Mouse (Mus musculus) midbrain, postnatal 0 days (tissue): ENCODE measurements at regions not wholly inside any gene's neighbourhood (a gene's known extent, or its start where the extent isn't known, plus 50 kb on each side); places are given as distances from the start of the nearest gene placed in this dataset.
A peak's percentile ranks its signal among the peaks of the same experiment; 100 is the strongest.

Experiments
- ATAC-seq: fragments of 200-750 bp; cut with Nextera tagmentation; 2 replicates; pipeline ENCODE4 v1.8.0; 2017; ENCODE audit warnings: moderate number of reproducible peaks, mild to moderate bottlenecking, moderate TSS enrichment, moderate library complexity; ENCODE audit not compliant: low FRiP score
- DNase-seq: peaks from one replicate; pipeline ENCODE4 v3.0.0-alpha.2; 2015; ENCODE audit warnings: low spot score
- H3K27ac ChIP-seq: fragments of 300-500 bp; sonication (generic); 2 replicates; pipeline ENCODE4 v1.5.1; 2014; ENCODE audit warnings: low read depth, mild to moderate bottlenecking, low read length, mixed read lengths
- H3K27me3 ChIP-seq: fragments of 300-500 bp; sonication (generic); 2 replicates; pipeline ENCODE4 v1.6.1; 2014; ENCODE audit warnings: low read length, control low read depth, mixed read lengths; ENCODE audit not compliant: insufficient read depth
- H3K36me3 ChIP-seq: fragments of 300-500 bp; sonication (generic); 2 replicates; pipeline ENCODE4 v1.6.1; 2014; ENCODE audit warnings: low read length, control low read depth, mixed read lengths; ENCODE audit not compliant: insufficient read depth
- H3K4me1 ChIP-seq: fragments of 300-500 bp; sonication (generic); 2 replicates; pipeline ENCODE4 v1.6.1; 2014; ENCODE audit warnings: mild to moderate bottlenecking, control low read depth, antibody characterized with exemption, low read length, mixed read lengths; ENCODE audit not compliant: insufficient read depth
- H3K4me2 ChIP-seq: fragments of 300-500 bp; sonication (generic); 2 replicates; pipeline ENCODE4 v1.6.1; 2014; ENCODE audit warnings: low read depth, mild to moderate bottlenecking, low read length, mixed read lengths; ENCODE audit not compliant: poor library complexity, severe bottlenecking
- H3K4me3 ChIP-seq: fragments of 300-500 bp; sonication (generic); 2 replicates; pipeline ENCODE4 v1.5.1; 2014; ENCODE audit warnings: low read depth, mild to moderate bottlenecking, low read length, moderate library complexity
- H3K9ac ChIP-seq: fragments of 300-500 bp; sonication (generic); replicated peaks from 2 replicates; pipeline ENCODE4 v1.6.1; 2014; ENCODE audit warnings: mild to moderate bottlenecking, low read length, moderate library complexity, mixed read lengths; ENCODE audit not compliant: poor library complexity, severe bottlenecking
- H3K9me3 ChIP-seq: fragments of 300-500 bp; sonication (generic); 2 replicates; pipeline ENCODE4 v1.6.1; 2016; ENCODE audit warnings: low read length, control low read depth
- CTCF ChIP-seq: IDR thresholded peaks from 2 replicates; pipeline ENCODE4 v1.5.1; 2016; ENCODE audit warnings: antibody characterized with exemption, mild to moderate bottlenecking
- WGBS: fragments of 180-500 bp; shearing (Covaris S2); extraction: QIAGEN DNeasy Blood & Tissue Kit; methylation state at CpG from one replicate; pipeline ENCODE4 v1.1.7; 2014; 5-methylcytosine and 5-hydroxymethylcytosine counted together

GRCm38 (mm10) chr2:124920265-124920664 lies 147.7 kb upstream of the Slc24a5 start:
- Histone ChIP-seq H3K9ac (no peak overlapping the region), H3K27ac (no peak overlapping the region), H3K4me1 (no peaks in the 10 kb centered on the region), H3K36me3 (no peaks in the 10 kb centered on the region), H3K27me3 (no peaks in the 10 kb centered on the region), H3K9me3 (no peaks in the 10 kb centered on the region), H3K4me3 (no peak overlapping the region), H3K4me2 (no peak overlapping the region)
- no peak for ATAC-seq
- TF ChIP-seq CTCF = no peak
- DNase-seq = no peak
- 75% methylated on average over 2 of the region's 2 CpGs for WGBS

GRCm38 (mm10) chr2:124927882-124928758 lies 139.8 kb upstream of the Slc24a5 start:
- Histone ChIP-seq H3K9me3 (no peaks in the 10 kb centered on the region), H3K4me1 (no peaks in the 10 kb centered on the region), H3K9ac (no peak overlapping the region), H3K36me3 (no peaks in the 10 kb centered on the region), H3K27me3 (no peaks in the 10 kb centered on the region), H3K4me2 (no peak overlapping the region), H3K4me3 (no peak overlapping the region), H3K27ac (no peak overlapping the region)
- peak; percentile 92 for TF ChIP-seq CTCF
- ATAC-seq (peak; percentile 66; the same call in 1 of the 2 replicates), DNase-seq (peak; percentile 87)
- 83% methylated on average over 10 of the region's 10 CpGs for WGBS

- Histone ChIP-seq H3K4me3 (no peak overlapping the region), H3K4me2 (no peak overlapping the region), H3K36me3 (no peaks in the 10 kb centered on the region), H3K27ac (no peak overlapping the region), H3K9ac (no peak overlapping the region), H3K9me3 (no peaks in the 10 kb centered on the region), H3K27me3 (no peaks in the 10 kb centered on the region), H3K4me1 (no peaks in the 10 kb centered on the region)
- DNase-seq (no peak), ATAC-seq (no peak)
- 79% methylated on average over 5 of the region's 5 CpGs for WGBS
- TF ChIP-seq CTCF = no peak
Measured at GRCm38 (mm10) chr2:124928759-124929113, 139.2 kb upstream of the Slc24a5 start.

GRCm38 (mm10) chr2:124930719-124931118 lies 137.2 kb upstream of the Slc24a5 start:
- Histone ChIP-seq H3K4me1 (no peaks in the 10 kb centered on the region), H3K27ac (no peak overlapping the region), H3K4me3 (no peak overlapping the region), H3K27me3 (no peaks in the 10 kb centered on the region), H3K36me3 (no peaks in the 10 kb centered on the region), H3K9ac (no peak overlapping the region), H3K4me2 (no peak overlapping the region), H3K9me3 (no peaks in the 10 kb centered on the region)
- ATAC-seq (no peak), DNase-seq (no peak)
- WGBS = 42% methylated on average over 7 of the region's 7 CpGs
- TF ChIP-seq CTCF = no peak

GRCm38 (mm10) chr2:124932566-124932965 lies 135.4 kb upstream of the Slc24a5 start:
- Histone ChIP-seq H3K4me1 (no peaks in the 10 kb centered on the region), H3K27ac (no peak overlapping the region), H3K9ac (no peak overlapping the region), H3K36me3 (no peaks in the 10 kb centered on the region), H3K4me3 (no peak overlapping the region), H3K9me3 (no peaks in the 10 kb centered on the region), H3K27me3 (no peaks in the 10 kb centered on the region), H3K4me2 (no peak overlapping the region)
- DNase-seq (no peak), ATAC-seq (no peak)
- TF ChIP-seq CTCF = no peak
- 67% methylated on average over 6 of the region's 6 CpGs for WGBS

GRCm38 (mm10) chr2:124933876-124934275 lies 134.0 kb upstream of the Slc24a5 start:
- H3K4me2 ChIP-seq = no peak overlapping the region
- ATAC-seq = no peak

More at GRCm38 (mm10) chr2:124933876-124934275, 134.0 kb upstream of the Slc24a5 start:
- no peaks in the 10 kb centered on the region for H3K36me3 ChIP-seq
- TF ChIP-seq CTCF = no peak
- DNase-seq = no peak
- H3K9me3 ChIP-seq = no peaks in the 10 kb centered on the region
- H3K9ac ChIP-seq = no peak overlapping the region
- H3K4me3 ChIP-seq = no peak overlapping the region
- no peaks in the 10 kb centered on the region for H3K27me3 ChIP-seq
- no peak overlapping the region for H3K27ac ChIP-seq
- H3K4me1 ChIP-seq = no peaks in the 10 kb centered on the region
- WGBS = 78% methylated on average over 1 of the region's 1 CpGs
